In the genomic region with DNA sequence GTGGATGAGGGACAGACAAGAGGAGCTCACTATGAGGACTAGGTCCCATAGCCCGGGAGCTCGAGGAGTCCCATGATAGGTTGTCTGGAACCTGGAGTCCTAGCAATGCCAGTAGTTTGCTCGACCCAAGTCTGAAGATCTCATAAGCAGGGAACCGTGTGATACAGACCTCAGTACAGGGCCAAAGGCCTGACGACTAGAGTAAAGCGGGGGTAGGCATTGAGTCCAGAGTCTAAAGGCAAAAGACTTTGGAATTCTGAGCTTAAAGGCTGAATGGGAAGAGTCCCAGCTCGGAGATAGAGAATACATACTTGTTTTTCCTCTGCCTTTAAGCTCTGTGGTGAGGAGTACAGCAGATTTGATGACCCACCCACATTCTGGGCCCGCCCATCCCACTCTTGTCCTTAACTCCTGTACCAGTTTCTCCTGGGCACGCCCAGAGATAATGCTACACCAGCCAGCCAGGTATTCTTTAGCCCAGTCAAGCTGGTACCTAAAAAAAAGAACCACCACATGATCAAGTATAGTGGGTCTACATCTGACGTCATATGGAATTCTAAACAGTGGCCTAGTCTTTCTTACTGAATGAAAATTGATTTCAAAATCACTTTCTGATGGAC, we compare ENCODE assay signal across 21 mouse cellular contexts. TPM values are rescaled to one million over a fixed set of nuclear protein-coding genes. Genes with fewer than 3 reads are reported as not detected.
A peak's percentile ranks its signal among the peaks of the same experiment; 100 is the strongest.
DNase-seq lines count a peak whose midpoint lies in the region; ATAC-seq and TF ChIP-seq lines count a peak whose summit lies in the region.
"Had no signal": no experiment of that assay in that cellular context is flagged by ENCODE, and none has a peak within 500 bp of the region (broad histone marks: within the 10 kb centered on the region; RNA-seq: fewer than 3 reads in every experiment).

No protein-coding gene starts in this region.

- 56% methylated on average over 10 of the region's 10 CpGs for WGBS in intestine, postnatal 0 days
- 71% methylated on average over 10 of the region's 10 CpGs for WGBS in liver, embryonic 13.5 days (ENCODE audit: insufficient replicate concordance)
- WGBS in stomach, embryonic 16.5 days: 81% methylated on average over 10 of the region's 10 CpGs

- no peak overlapping the region for H3K4me3 ChIP-seq in intestine, postnatal 0 days (ENCODE audit: low read depth, low read length)
- H3K4me3 ChIP-seq in liver, embryonic 13.5 days (replicated peaks): no peak overlapping the region
- no peak overlapping the region for H3K4me3 ChIP-seq in stomach, embryonic 16.5 days (replicated peaks; ENCODE audit: low read length)
- H3K4me3 ChIP-seq: embryonic facial prominence, embryonic 15.5 days; midbrain, embryonic 12.5 days; neural tube, embryonic 12.5 days had no signal

- peak; percentile 52 for ATAC-seq in intestine, postnatal 0 days
- ATAC-seq in liver, embryonic 13.5 days (ENCODE audit: low read depth): no peak
- ATAC-seq in stomach, embryonic 16.5 days (ENCODE audit: insufficient read depth, low FRiP score): no peak
- ATAC-seq in megakaryocyte progenitor cell, adult 5-6 weeks (replicated peaks; ENCODE audit: poor library complexity): no peak

- peaks cover 7% of the 10 kb centered on the region; the same call in 1 of the 2 replicates for H3K4me1 ChIP-seq in intestine, postnatal 0 days (replicated peaks; ENCODE audit: control insufficient read depth, insufficient read depth, low read length)
- H3K4me1 ChIP-seq in liver, embryonic 13.5 days (replicated peaks): peaks cover 81% of the 10 kb centered on the region
- peaks cover 8% of the 10 kb centered on the region for H3K4me1 ChIP-seq in stomach, embryonic 16.5 days (ENCODE audit: control insufficient read depth, insufficient read depth, low read length)
- H3K4me1 ChIP-seq: embryonic facial prominence, embryonic 15.5 days; midbrain, embryonic 12.5 days; neural tube, embryonic 12.5 days had no signal

- DNase-seq in kidney, postnatal 14 days: peak; percentile 50
- no peak for DNase-seq in kidney, postnatal 10 days
- peak; percentile 47 for DNase-seq in liver, embryonic 13.5 days
- no peak for DNase-seq in spleen, adult 12 weeks (ENCODE audit: low spot score)
- DNase-seq: adrenal gland, postnatal 36 days; cerebellum, adult 18-20 months; cerebellum, postnatal 36 days; heart, adult 11 months; heart, postnatal 36 days; layer of hippocampus, adult 9-11 months; lung, adult 2 months; lung, postnatal 4 days; right cerebral cortex, adult 18-20 months; thymus, adult 2 months had no signal

- TF ChIP-seq CTCF in intestine, postnatal 0 days (IDR thresholded peaks at IDR 0.05; ENCODE audit: low read depth): no peak

- no peaks in the 10 kb centered on the region for H3K27me3 ChIP-seq in intestine, postnatal 0 days (replicated peaks; ENCODE audit: control insufficient read depth, insufficient read depth, low read length)
- no peaks in the 10 kb centered on the region for H3K27me3 ChIP-seq in liver, embryonic 13.5 days
- H3K27me3 ChIP-seq in stomach, embryonic 16.5 days (ENCODE audit: control insufficient read depth, insufficient read depth, low read length): no peaks in the 10 kb centered on the region
- H3K27me3 ChIP-seq: embryonic facial prominence, embryonic 15.5 days; midbrain, embryonic 12.5 days; neural tube, embryonic 12.5 days had no signal

- H3K4me2 ChIP-seq in intestine, postnatal 0 days (replicated peaks; ENCODE audit: low read depth): no peak overlapping the region
- H3K4me2 ChIP-seq in liver, embryonic 13.5 days: 0 out of 2 replicates have a peak overlapping the region, but pooled peaks have one; percentile 15
- no peak overlapping the region for H3K4me2 ChIP-seq in stomach, embryonic 16.5 days (ENCODE audit: low read depth, low read length)
- H3K4me2 ChIP-seq: embryonic facial prominence, embryonic 15.5 days; hindbrain, embryonic 14.5 days; midbrain, embryonic 12.5 days; neural tube, embryonic 12.5 days had no signal

- no peak overlapping the region for H3K9ac ChIP-seq in intestine, postnatal 0 days (ENCODE audit: low read depth, low read length)
- H3K9ac ChIP-seq in liver, embryonic 13.5 days: peak overlapping the region; percentile 46; the same call in 1 of the 2 replicates
- H3K9ac ChIP-seq in stomach, embryonic 16.5 days (ENCODE audit: low read length): no peak overlapping the region
- H3K9ac ChIP-seq: embryonic facial prominence, embryonic 15.5 days; hindbrain, embryonic 14.5 days; midbrain, embryonic 12.5 days; neural tube, embryonic 12.5 days had no signal

- no peaks in the 10 kb centered on the region for H3K36me3 ChIP-seq in intestine, postnatal 0 days (ENCODE audit: control insufficient read depth, insufficient read depth)
- H3K36me3 ChIP-seq in liver, embryonic 13.5 days: no peaks in the 10 kb centered on the region
- no peaks in the 10 kb centered on the region for H3K36me3 ChIP-seq in stomach, embryonic 16.5 days (ENCODE audit: control insufficient read depth, insufficient read depth, low read length)
- H3K36me3 ChIP-seq: embryonic facial prominence, embryonic 15.5 days; midbrain, embryonic 12.5 days; neural tube, embryonic 12.5 days had no signal

- H3K27ac ChIP-seq in intestine, postnatal 0 days (ENCODE audit: low read depth, low read length): peak overlapping the region; percentile 21; the same call in 1 of the 2 replicates
- H3K27ac ChIP-seq in liver, embryonic 13.5 days: peak overlapping the region; percentile 75
- peak overlapping the region; percentile 4; the same call in 1 of the 2 replicates for H3K27ac ChIP-seq in stomach, embryonic 16.5 days (ENCODE audit: low read length)
- H3K27ac ChIP-seq: embryonic facial prominence, embryonic 15.5 days; hindbrain, embryonic 14.5 days; midbrain, embryonic 12.5 days; neural tube, embryonic 12.5 days had no signal

- H3K9me3 ChIP-seq in intestine, postnatal 0 days (ENCODE audit: control insufficient read depth): no peaks in the 10 kb centered on the region
- H3K9me3 ChIP-seq in liver, embryonic 13.5 days (replicated peaks): no peaks in the 10 kb centered on the region
- H3K9me3 ChIP-seq in stomach, embryonic 16.5 days (replicated peaks; ENCODE audit: control insufficient read depth, low read length): no peaks in the 10 kb centered on the region
- H3K9me3 ChIP-seq: embryonic facial prominence, embryonic 15.5 days; midbrain, embryonic 12.5 days; neural tube, embryonic 12.5 days had no signal

RNA-seq across cellular contexts. Expression of a gene that starts 27.0 kb away (rescaled TPM):
- polyA plus RNA-seq in intestine, postnatal 0 days (2015; fragmentation: Nextera tagmentation; extraction: Ambion mirVana): 12.0 and 15.4 TPM in 2 replicates
- 20.1 and 20.4 TPM in 2 replicates for polyA plus RNA-seq in liver, embryonic 13.5 days (2015; fragmentation: Nextera tagmentation; extraction: Ambion mirVana)
- 21.5 and 21.6 TPM in 2 replicates for polyA plus RNA-seq in stomach, embryonic 16.5 days (2015; fragmentation: Nextera tagmentation; extraction: Ambion mirVana)
- total RNA-seq in megakaryocyte progenitor cell, adult 5-6 weeks (2015): 58.0 and 60.1 TPM in 2 replicates
- total RNA-seq in megakaryocyte progenitor cell, adult 5-6 weeks (2017): 9.0 and 12.6 TPM in 2 replicates

RNA-seq across cellular contexts. Expression of a gene that starts 27.7 kb away (rescaled TPM):
- 2.1 and 2.9 TPM in 2 replicates for polyA plus RNA-seq in intestine, postnatal 0 days (2015; fragmentation: Nextera tagmentation; extraction: Ambion mirVana)
- 11.4 and 12.2 TPM in 2 replicates for polyA plus RNA-seq in liver, embryonic 13.5 days (2015; fragmentation: Nextera tagmentation; extraction: Ambion mirVana)
- polyA plus RNA-seq in stomach, embryonic 16.5 days (2015; fragmentation: Nextera tagmentation; extraction: Ambion mirVana): 4.4 TPM in 2 replicates
- total RNA-seq in megakaryocyte progenitor cell, adult 5-6 weeks (2015): 11.3 and 15.9 TPM in 2 replicates
- 13.1 TPM in 2 replicates for total RNA-seq in megakaryocyte progenitor cell, adult 5-6 weeks (2017)

Comparison
In these comparisons a context has a peak if more than half of its experiments do, and no peak if none do; other contexts are left out.
1. DNase-seq: peak in kidney, postnatal 14 days (single experiment) and liver, embryonic 13.5 days (single experiment); none in kidney, postnatal 10 days (single experiment) and spleen, adult 12 weeks (single experiment).
2. H3K27ac ChIP-seq: peak in every context shown above with its lines; median percentile 75 in liver, embryonic 13.5 days; 21 in intestine, postnatal 0 days; 4 in stomach, embryonic 16.5 days.